Mouse (Mus musculus) olfactory bulb, adult 2 months (tissue): ENCODE data around the gene Atad3a. TPM values are rescaled to one million over a fixed set of nuclear protein-coding genes. Genes with fewer than 3 reads are reported as not detected.

Source experiments
- H3K27ac ChIP-seq: fragments of 200-500 bp; 2 replicates; pipeline ENCODE4 v1.5.1; 2012; ENCODE audit warnings: low read depth, low read length; ENCODE audit not compliant: insufficient read depth
- H3K4me1 ChIP-seq: fragments of 200-500 bp; 2 replicates; pipeline ENCODE4 v1.6.1; 2012; ENCODE audit warnings: low read length; ENCODE audit not compliant: control insufficient read depth, insufficient read depth
- H3K4me3 ChIP-seq: fragments of 200-500 bp; 2 replicates; pipeline ENCODE4 v1.5.1; 2012; ENCODE audit warnings: mild to moderate bottlenecking, low read depth, low read length, moderate library complexity; ENCODE audit not compliant: insufficient read depth
- CTCF ChIP-seq: fragments of 200-500 bp; IDR thresholded peaks from 2 replicates; pipeline ENCODE4 v1.5.1; 2012; ENCODE audit warnings: low read depth, mild to moderate bottlenecking, low read length, moderate library complexity; ENCODE audit not compliant: insufficient read depth
- POLR2A ChIP-seq: fragments of 200-500 bp; IDR thresholded peaks from 2 replicates; pipeline ENCODE4 v1.6.1; 2012; ENCODE audit warnings: mild to moderate bottlenecking, low read depth, low read length, moderate library complexity; ENCODE audit not compliant: insufficient read depth
- WGBS: fragments of 180-500 bp; shearing (Covaris S2); methylation state at CpG from one replicate; pipeline ENCODE4 v1.1.7; 2018; 5-methylcytosine and 5-hydroxymethylcytosine counted together
- polyA plus RNA-seq: library from polyadenylated mRNA; stranded (reverse); fragments of >200 nt; gene quantifications from 2 replicates; pipeline ENCODE4 v1.2.4, GENCODE M21; 2012; ENCODE audit warnings: low replicate concordance; ENCODE audit not compliant: missing spikeins, insufficient read depth, insufficient read length

Gene Atad3a
- polyA plus RNA-seq, 1 experiment, result not detected

- no peak for TF ChIP-seq POLR2A
- no peak for TF ChIP-seq CTCF
- Histone ChIP-seq H3K27ac (0 out of 2 replicates have a peak overlapping the region, but pooled peaks have one; percentile 64), H3K4me3 (peak overlapping the region; percentile 61), H3K4me1 (peaks cover 17% of the 10 kb centered on the region)
- 58% methylated on average over 5 of the region's 5 CpGs for WGBS
Measured at GRCm38 (mm10) chr4:155769496-155769879, 8.6 kb upstream of the Atad3a start.

GRCm38 (mm10) chr4:155762357-155762756, 1.5 kb upstream of the Atad3a start:
- Histone ChIP-seq H3K4me3 (no peak overlapping the region), H3K27ac (no peak overlapping the region), H3K4me1 (peaks cover 10% of the 10 kb centered on the region)
- 81% methylated on average over 3 of the region's 3 CpGs for WGBS
- TF ChIP-seq POLR2A (no peak), CTCF (no peak)

GRCm38 (mm10) chr4:155761356-155762099, 635 bp upstream of the Atad3a start:
- TF ChIP-seq POLR2A (no peak), CTCF (no peak)
- Histone ChIP-seq H3K27ac (no peak overlapping the region), H3K4me3 (peak overlapping the region; percentile 61), H3K4me1 (peaks cover 11% of the 10 kb centered on the region)
- WGBS, result under 1% methylated on average over 28 of the region's 28 CpGs

- WGBS, result under 1% methylated on average over 10 of the region's 10 CpGs
- no peak overlapping the region for H3K27ac ChIP-seq
- H3K4me3 ChIP-seq, result peak overlapping the region; percentile 61
- H3K4me1 ChIP-seq, result peaks cover 11% of the 10 kb centered on the region
- TF ChIP-seq CTCF (no peak), POLR2A (no peak)
Measured at GRCm38 (mm10) chr4:155759862-155760612, 856 bp downstream of the Atad3a start.

GRCm38 (mm10) chr4:155757011-155757410, 3.9 kb downstream of the Atad3a start:
- Histone ChIP-seq H3K27ac (no peak overlapping the region), H3K4me3 (no peak overlapping the region), H3K4me1 (peaks cover 11% of the 10 kb centered on the region)
- TF ChIP-seq CTCF (no peak), POLR2A (no peak)
- WGBS, result 55% methylated on average over 12 of the region's 12 CpGs

- no peak overlapping the region for H3K4me3 ChIP-seq
- H3K4me1 ChIP-seq, result peaks cover 8% of the 10 kb centered on the region
- no peak overlapping the region for H3K27ac ChIP-seq
- 73% methylated on average over 17 of the region's 17 CpGs for whole genome bisulfite sequencing
- TF ChIP-seq CTCF, result no peak
- no peak for TF ChIP-seq POLR2A
Measured at GRCm38 (mm10) chr4:155746575-155747490, 14.1 kb downstream of the Atad3a start.

GRCm38 (mm10) chr4:155746036-155746548, 14.8 kb downstream of the Atad3a start:
- Histone ChIP-seq H3K4me3 (no peak overlapping the region), H3K27ac (no peak overlapping the region), H3K4me1 (peaks cover 8% of the 10 kb centered on the region)
- TF ChIP-seq POLR2A, result no peak
- no peak for TF ChIP-seq CTCF
- WGBS, result 87% methylated on average over 8 of the region's 8 CpGs

- TF ChIP-seq CTCF, result no peak
- TF ChIP-seq POLR2A, result no peak
- peaks cover 8% of the 10 kb centered on the region for H3K4me1 ChIP-seq
- 88% methylated on average over 5 of the region's 5 CpGs for WGBS
Measured at GRCm38 (mm10) chr4:155745136-155745535, 15.8 kb downstream of the Atad3a start.

More at GRCm38 (mm10) chr4:155745136-155745535, 15.8 kb downstream of the Atad3a start:
- no peak overlapping the region for H3K27ac ChIP-seq
- no peak overlapping the region for H3K4me3 ChIP-seq
